Mouse (Mus musculus): ENCODE data around the gene Olfr462. TPM values are rescaled to one million over a fixed set of nuclear protein-coding genes. Genes with fewer than 3 reads are reported as not detected.

The Olfr462 gene
- not detected in 2 replicates for polyA plus RNA-seq (2011; ENCODE audit: insufficient read length, low read depth, missing spikeins)

DNA sequence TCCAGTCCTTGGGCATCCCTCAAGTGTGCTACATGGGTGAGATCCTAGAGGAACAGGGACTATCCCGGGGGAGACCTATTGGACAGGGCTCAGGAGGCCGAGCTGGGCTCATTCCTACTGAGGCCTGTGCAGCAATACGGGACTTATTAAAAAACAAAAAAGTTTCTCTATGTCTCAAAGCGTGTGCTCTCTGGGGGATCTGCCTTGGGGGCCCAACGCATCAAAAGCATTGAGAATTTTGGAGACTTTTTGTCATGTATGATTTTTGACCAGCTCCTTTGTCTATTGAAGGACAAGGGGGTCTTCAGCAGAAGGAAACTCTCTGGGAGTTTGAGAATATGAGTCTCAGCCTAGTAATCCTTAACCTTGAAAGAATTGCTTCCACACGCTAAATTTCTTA, at the start of gene Olfr462:
TSS of gene Olfr462 (minus strand) at position 101 of the 400 bp plus-strand sequence.
- no peak within 1 kb of the TSS for H3K27ac ChIP-seq (ENCODE audit: insufficient read depth, low read length)
- no peaks in the 10 kb centered on the region for H3K4me1 ChIP-seq (ENCODE audit: control insufficient read depth, insufficient read depth, low read length)
- TF ChIP-seq CTCF (IDR thresholded peaks at IDR 0.05; ENCODE audit: borderline replicate concordance, insufficient read depth, low read length), result no peak
- TF ChIP-seq POLR2A (IDR thresholded peaks at IDR 0.05; ENCODE audit: low read depth, low read length), result no peak
- H3K4me3 ChIP-seq (ENCODE audit: insufficient read depth, low read length), result no peak within 1 kb of the TSS

DNA sequence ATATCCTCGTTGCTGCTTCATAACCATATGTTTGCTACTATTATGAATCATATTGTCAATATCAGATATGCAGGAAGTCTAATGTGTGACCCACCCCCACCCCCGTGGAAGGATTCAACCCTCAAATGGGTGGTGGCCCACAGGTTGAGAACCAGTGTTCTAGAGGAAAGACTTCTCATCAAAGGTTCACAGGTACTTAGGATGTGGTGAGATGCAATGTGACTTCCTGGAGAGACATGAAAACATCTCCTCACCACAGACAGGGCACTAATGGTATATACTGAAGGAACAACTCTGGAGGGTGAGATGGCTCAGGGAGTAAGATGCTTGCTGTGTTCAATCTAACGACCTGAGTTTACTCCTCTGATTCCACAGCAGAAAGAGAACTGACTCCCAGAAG, 43.4 kb upstream of the Olfr462 start:
- Histone ChIP-seq H3K27ac (ENCODE audit: insufficient read depth, low read length) (no peak overlapping the region), H3K4me1 (ENCODE audit: control insufficient read depth, insufficient read depth, low read length) (no peaks in the 10 kb centered on the region), H3K4me3 (ENCODE audit: insufficient read depth, low read length) (no peak overlapping the region)
- TF ChIP-seq CTCF (IDR thresholded peaks at IDR 0.05; ENCODE audit: borderline replicate concordance, insufficient read depth, low read length) (no peak), POLR2A (IDR thresholded peaks at IDR 0.05; ENCODE audit: low read depth, low read length) (no peak)

DNA sequence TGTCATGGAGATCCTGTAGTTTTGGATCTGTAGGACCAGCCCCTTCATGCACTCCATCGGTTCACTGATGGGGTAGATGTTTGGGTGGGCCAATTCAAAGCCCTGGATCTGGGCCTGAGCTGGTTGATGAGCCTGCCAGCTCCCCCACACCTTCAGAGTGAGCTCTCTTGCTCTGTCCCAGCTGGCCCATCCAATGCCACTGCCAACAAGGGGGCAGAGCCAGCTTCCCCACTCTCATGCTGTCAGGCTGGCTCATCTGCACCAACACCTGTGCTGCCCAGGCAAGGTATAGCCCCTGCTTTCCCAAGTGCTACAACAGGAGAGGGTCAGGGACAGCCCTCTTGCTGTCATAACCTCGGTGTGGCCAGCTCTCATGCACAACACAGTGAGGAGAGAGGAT, 41.7 kb upstream of the Olfr462 start:
- no peak overlapping the region for H3K27ac ChIP-seq (ENCODE audit: insufficient read depth, low read length)

DNA sequence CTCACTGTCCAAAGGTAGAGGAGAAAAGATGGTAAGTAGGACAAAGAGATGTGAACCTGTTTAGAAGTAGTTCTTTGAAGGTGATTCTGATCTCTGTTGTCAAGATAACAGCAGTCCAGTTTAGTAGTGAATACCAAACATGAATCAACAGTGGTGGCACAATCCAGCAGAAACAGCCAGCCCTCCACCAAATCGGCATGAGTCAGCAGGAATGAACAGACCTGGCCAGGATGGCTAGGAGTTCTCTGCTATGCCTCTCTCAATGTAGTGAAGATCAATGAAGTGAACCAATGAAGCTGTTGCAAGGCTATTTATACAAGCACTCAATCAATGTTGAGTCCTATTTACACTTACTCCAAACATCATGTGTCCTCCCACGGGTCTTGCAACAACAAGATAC, 38.3 kb upstream of the Olfr462 start:
- no peak overlapping the region for H3K4me3 ChIP-seq (ENCODE audit: insufficient read depth, low read length)
- H3K4me1 ChIP-seq (ENCODE audit: control insufficient read depth, insufficient read depth, low read length), result no peaks in the 10 kb centered on the region
- TF ChIP-seq POLR2A (IDR thresholded peaks at IDR 0.05; ENCODE audit: low read depth, low read length) (no peak), CTCF (IDR thresholded peaks at IDR 0.05; ENCODE audit: borderline replicate concordance, insufficient read depth, low read length) (no peak)
- H3K27ac ChIP-seq (ENCODE audit: insufficient read depth, low read length), result no peak overlapping the region

More for the DNA sequence above, 41.7 kb upstream of the Olfr462 start:
- Histone ChIP-seq H3K4me3 (ENCODE audit: insufficient read depth, low read length) (no peak overlapping the region), H3K4me1 (ENCODE audit: control insufficient read depth, insufficient read depth, low read length) (no peaks in the 10 kb centered on the region)
- TF ChIP-seq CTCF (IDR thresholded peaks at IDR 0.05; ENCODE audit: borderline replicate concordance, insufficient read depth, low read length) (no peak), POLR2A (IDR thresholded peaks at IDR 0.05; ENCODE audit: low read depth, low read length) (no peak)

DNA sequence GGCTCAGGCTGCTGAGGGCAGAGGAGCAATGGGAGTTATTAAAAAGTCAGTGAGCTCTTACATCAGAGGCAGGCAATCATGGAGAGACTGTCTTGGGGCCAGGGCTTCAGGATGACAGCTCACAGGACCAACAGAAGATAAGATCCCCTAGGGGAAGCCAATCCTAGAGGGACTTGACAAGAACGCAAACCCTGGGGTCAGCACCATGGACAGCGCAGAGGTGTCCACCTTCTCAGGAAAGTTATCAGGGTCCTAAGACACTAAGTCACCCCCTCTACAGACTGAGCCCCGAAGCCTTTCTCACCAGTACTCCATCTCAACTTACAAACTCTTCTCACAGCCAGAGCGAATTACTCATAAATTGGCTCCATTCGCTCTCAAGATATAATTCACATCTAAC, 28.9 kb upstream of the Olfr462 start, which contains the start of gene Olfr464:
TSS of gene Olfr464 (minus strand) at position 2 of the 400 bp plus-strand sequence.
- Histone ChIP-seq H3K27ac (ENCODE audit: insufficient read depth, low read length) (no peak within 1 kb of the TSS), H3K4me1 (ENCODE audit: control insufficient read depth, insufficient read depth, low read length) (no peaks in the 10 kb centered on the region), H3K4me3 (ENCODE audit: insufficient read depth, low read length) (no peak within 1 kb of the TSS)
- no peak for TF ChIP-seq POLR2A (IDR thresholded peaks at IDR 0.05; ENCODE audit: low read depth, low read length)
- no peak for TF ChIP-seq CTCF (IDR thresholded peaks at IDR 0.05; ENCODE audit: borderline replicate concordance, insufficient read depth, low read length)

DNA sequence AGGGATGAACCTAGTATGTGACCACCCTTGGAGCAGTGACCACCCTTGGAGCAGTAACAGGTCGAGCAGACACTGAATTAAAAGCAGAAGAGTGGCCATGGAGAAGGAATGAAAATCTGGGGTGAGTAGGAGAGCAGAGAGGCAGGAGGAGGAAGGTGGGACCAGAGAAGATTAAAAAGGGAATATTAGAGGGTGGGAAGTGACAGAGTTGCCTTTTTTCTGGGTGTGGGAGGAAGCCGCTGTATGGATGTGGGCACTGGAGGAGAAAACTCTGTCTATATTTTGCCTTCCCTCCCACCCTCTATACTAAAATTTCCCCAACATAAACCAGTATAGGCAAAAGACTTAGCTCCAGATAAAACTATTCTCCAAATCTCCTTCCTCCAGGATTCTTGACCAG, 28.2 kb upstream of the Olfr462 start:
- no peak overlapping the region for H3K27ac ChIP-seq (ENCODE audit: insufficient read depth, low read length)
- H3K4me1 ChIP-seq (ENCODE audit: control insufficient read depth, insufficient read depth, low read length), result no peaks in the 10 kb centered on the region
- no peak for TF ChIP-seq CTCF (IDR thresholded peaks at IDR 0.05; ENCODE audit: borderline replicate concordance, insufficient read depth, low read length)
- no peak overlapping the region for H3K4me3 ChIP-seq (ENCODE audit: insufficient read depth, low read length)

DNA sequence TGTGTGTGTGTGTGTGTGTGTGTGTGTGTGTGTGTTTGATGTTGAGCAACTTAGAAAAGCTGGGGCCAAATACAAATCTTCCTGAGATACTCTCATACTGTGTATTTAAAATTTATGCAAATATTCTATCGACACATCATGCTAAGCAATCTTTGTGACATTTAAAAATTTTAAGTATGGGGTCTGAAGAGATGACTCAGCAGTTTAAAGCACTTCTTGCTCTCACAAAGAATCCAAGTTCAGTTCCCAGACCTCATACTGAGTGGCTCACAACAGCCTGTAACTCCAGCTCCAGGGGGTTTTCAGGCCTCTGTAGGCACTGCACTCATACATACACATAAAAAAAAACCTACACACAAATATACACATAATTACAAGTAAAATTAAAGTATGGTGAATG, 23.9 kb upstream of the Olfr462 start:
- TF ChIP-seq POLR2A (IDR thresholded peaks at IDR 0.05; ENCODE audit: low read depth, low read length) (no peak), CTCF (IDR thresholded peaks at IDR 0.05; ENCODE audit: borderline replicate concordance, insufficient read depth, low read length) (no peak)
- no peak overlapping the region for H3K27ac ChIP-seq (ENCODE audit: insufficient read depth, low read length)
- no peak overlapping the region for H3K4me3 ChIP-seq (ENCODE audit: insufficient read depth, low read length)
- no peaks in the 10 kb centered on the region for H3K4me1 ChIP-seq (ENCODE audit: control insufficient read depth, insufficient read depth, low read length)

DNA sequence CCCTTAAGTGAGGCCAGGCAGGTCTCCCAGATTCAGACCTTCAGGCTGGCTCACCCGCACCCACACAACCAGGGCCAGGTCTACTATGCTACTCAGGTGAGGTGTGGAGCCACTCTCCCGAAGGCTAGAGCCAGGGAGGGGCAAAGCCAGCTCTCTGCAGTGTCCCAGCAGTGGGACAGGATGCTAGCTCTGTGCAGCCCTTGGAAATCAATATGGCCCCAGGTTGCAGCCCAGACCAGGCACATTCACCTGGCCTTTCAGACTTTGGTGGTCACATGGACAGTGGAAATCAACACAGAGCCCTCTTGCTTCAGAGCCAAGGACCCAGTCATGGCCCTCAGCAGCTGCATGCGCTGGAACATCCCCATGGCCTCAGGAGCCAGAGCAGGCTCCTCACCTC, 12.3 kb upstream of the Olfr462 start:
- no peak overlapping the region for H3K4me3 ChIP-seq (ENCODE audit: insufficient read depth, low read length)

DNA sequence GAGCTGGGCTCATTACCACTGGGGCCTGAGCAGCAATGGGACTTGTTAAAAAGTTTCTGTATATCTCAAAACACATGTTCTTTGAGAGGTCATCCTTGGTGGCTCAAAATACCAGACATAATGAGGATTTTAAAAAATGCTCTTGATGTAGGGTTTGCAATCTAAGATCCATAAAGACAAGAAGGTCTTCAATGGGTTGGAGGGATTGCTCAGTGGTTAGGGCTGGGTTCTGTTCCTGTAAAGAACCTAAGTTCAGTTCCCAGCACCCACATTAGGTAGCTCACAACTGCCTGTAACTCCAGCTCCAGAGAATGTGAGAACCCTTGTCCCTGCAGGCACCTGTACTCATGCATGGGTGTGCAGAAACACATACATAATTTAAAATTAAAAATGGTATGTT, 5.2 kb upstream of the Olfr462 start, which contains the start of gene Olfr463:
TSS of gene Olfr463 (minus strand) at position 101 of the 400 bp plus-strand sequence.
- Histone ChIP-seq H3K4me3 (ENCODE audit: insufficient read depth, low read length) (no peak within 1 kb of the TSS), H3K27ac (ENCODE audit: insufficient read depth, low read length) (no peak within 1 kb of the TSS), H3K4me1 (ENCODE audit: control insufficient read depth, insufficient read depth, low read length) (no peaks in the 10 kb centered on the region)
- TF ChIP-seq POLR2A (IDR thresholded peaks at IDR 0.05; ENCODE audit: low read depth, low read length) (no peak), CTCF (IDR thresholded peaks at IDR 0.05; ENCODE audit: borderline replicate concordance, insufficient read depth, low read length) (no peak)

More for the DNA sequence above, 12.3 kb upstream of the Olfr462 start:
- no peak for TF ChIP-seq POLR2A (IDR thresholded peaks at IDR 0.05; ENCODE audit: low read depth, low read length)
- TF ChIP-seq CTCF (IDR thresholded peaks at IDR 0.05; ENCODE audit: borderline replicate concordance, insufficient read depth, low read length), result no peak
- Histone ChIP-seq H3K27ac (ENCODE audit: insufficient read depth, low read length) (no peak overlapping the region), H3K4me1 (ENCODE audit: control insufficient read depth, insufficient read depth, low read length) (no peaks in the 10 kb centered on the region)

DNA sequence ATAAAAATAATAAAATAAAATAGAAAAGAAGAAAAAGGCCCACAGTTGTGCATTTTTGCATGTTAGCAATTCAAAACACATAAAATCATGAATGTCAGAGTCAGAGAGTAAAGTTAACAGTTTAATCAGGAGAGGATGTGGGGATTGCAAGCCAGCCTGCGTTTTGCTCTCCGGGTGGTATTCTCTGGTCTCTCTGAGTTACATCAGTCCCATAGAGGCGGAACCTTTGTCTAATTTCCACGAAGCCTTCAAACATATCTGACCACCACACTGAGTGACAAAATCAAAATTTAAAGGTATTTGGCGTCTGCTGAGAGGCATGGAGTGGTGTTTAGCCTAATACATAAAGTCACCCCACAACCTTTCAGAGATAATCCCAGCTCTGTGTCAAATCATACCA, 7.2 kb downstream of the Olfr462 start:
- TF ChIP-seq POLR2A (IDR thresholded peaks at IDR 0.05; ENCODE audit: low read depth, low read length) (no peak), CTCF (IDR thresholded peaks at IDR 0.05; ENCODE audit: borderline replicate concordance, insufficient read depth, low read length) (no peak)
- no peak overlapping the region for H3K27ac ChIP-seq (ENCODE audit: insufficient read depth, low read length)

DNA sequence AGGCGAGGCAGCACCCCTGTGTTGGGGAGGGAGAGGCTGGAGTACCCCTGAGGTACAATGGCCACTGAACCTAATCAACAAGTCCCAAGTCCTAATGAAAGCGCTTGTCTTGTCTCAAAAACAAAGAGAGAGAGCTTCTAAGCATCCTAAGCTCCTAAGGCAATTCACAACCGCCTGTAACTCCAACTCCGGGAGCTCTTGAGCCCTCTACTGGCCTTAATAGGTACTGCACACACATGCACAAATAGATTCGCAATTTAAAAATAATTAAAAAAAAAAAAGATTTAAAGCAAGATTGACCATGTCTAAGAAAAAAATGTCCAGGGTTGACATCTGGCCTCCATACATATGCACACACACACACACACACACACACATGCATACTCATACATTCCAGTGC, 8.6 kb downstream of the Olfr462 start:
- no peak overlapping the region for H3K4me3 ChIP-seq (ENCODE audit: insufficient read depth, low read length)
- no peaks in the 10 kb centered on the region for H3K4me1 ChIP-seq (ENCODE audit: control insufficient read depth, insufficient read depth, low read length)
- TF ChIP-seq POLR2A (IDR thresholded peaks at IDR 0.05; ENCODE audit: low read depth, low read length) (no peak), CTCF (IDR thresholded peaks at IDR 0.05; ENCODE audit: borderline replicate concordance, insufficient read depth, low read length) (no peak)
- no peak overlapping the region for H3K27ac ChIP-seq (ENCODE audit: insufficient read depth, low read length)

More for the DNA sequence above, 7.2 kb downstream of the Olfr462 start:
- Histone ChIP-seq H3K4me1 (ENCODE audit: control insufficient read depth, insufficient read depth, low read length) (no peaks in the 10 kb centered on the region), H3K4me3 (ENCODE audit: insufficient read depth, low read length) (no peak overlapping the region)

All from embryonic fibroblast, embryonic 13.5 days (primary cell).